Mouse (Mus musculus) 416B (cell line): ENCODE measurements around the gene Sort1.
A peak's percentile ranks its signal among the peaks of the same experiment; 100 is the strongest.

Experiments used
- DNase-seq: peaks from one replicate; pipeline ENCODE4 v3.0.0; 2011; ENCODE audit warnings: low read depth

Sort1 gene

GRCm38 (mm10) chr3:108383485-108384354, 99.8 kb downstream of the Sort1 start, which contains the start of gene Psrc1:
TSS of gene Psrc1 (plus strand) at chr3:108383839.
- peak; percentile 87 for DNase-seq

GRCm38 (mm10) chr3:108384425-108384824, 100.5 kb downstream of the Sort1 start:
- DNase-seq = peak; percentile 45

GRCm38 (mm10) chr3:108386186-108386585, 102.3 kb downstream of the Sort1 start:
- DNase-seq = no peak

GRCm38 (mm10) chr3:108389111-108389545, 105.2 kb downstream of the Sort1 start:
- DNase-seq = peak; percentile 99

GRCm38 (mm10) chr3:108392299-108392698, 108.4 kb downstream of the Sort1 start:
- DNase-seq = no peak

- DNase-seq = no peak
Measured at GRCm38 (mm10) chr3:108392793-108393192, 108.9 kb downstream of the Sort1 start.

GRCm38 (mm10) chr3:108398281-108398680, 114.4 kb downstream of the Sort1 start:
- DNase-seq = no peak

- no peak for DNase-seq
Measured at GRCm38 (mm10) chr3:108400442-108400841, 116.6 kb downstream of the Sort1 start.

GRCm38 (mm10) chr3:108401692-108402527, 118.0 kb downstream of the Sort1 start:
- peak; percentile 95 for DNase-seq

- DNase-seq = no peak
Measured at GRCm38 (mm10) chr3:108402528-108402920, 118.6 kb downstream of the Sort1 start.

- no peak for DNase-seq
Measured at GRCm38 (mm10) chr3:108405536-108406305, 121.8 kb downstream of the Sort1 start.

- no peak for DNase-seq
Measured at GRCm38 (mm10) chr3:108406306-108406885, 122.5 kb downstream of the Sort1 start.

GRCm38 (mm10) chr3:108408517-108409008, 124.7 kb downstream of the Sort1 start:
- DNase-seq = no peak

GRCm38 (mm10) chr3:108409656-108410358, 125.9 kb downstream of the Sort1 start:
- no peak for DNase-seq

GRCm38 (mm10) chr3:108410359-108410714, 126.5 kb downstream of the Sort1 start:
- no peak for DNase-seq
